Mouse (Mus musculus): ENCODE measurements at regions not wholly inside any gene's neighbourhood (a gene's known extent, or its start where the extent isn't known, plus 50 kb on each side); places are given as distances from the start of the nearest gene placed in this dataset.

GRCm38 (mm10) chr4:17629367-17629766 lies 1975.9 kb upstream of the Gm12353 start:
- TF ChIP-seq CTCF (IDR thresholded peaks at IDR 0.05) = no peak
- Histone ChIP-seq H3K36me3 (ENCODE audit: insufficient read depth, low read length) (no peaks in the 10 kb centered on the region), H3K4me1 (ENCODE audit: insufficient read depth, low read length) (no peaks in the 10 kb centered on the region), H3K4me2 (ENCODE audit: low read depth, low read length, poor library complexity, severe bottlenecking) (no peak overlapping the region), H3K27me3 (ENCODE audit: insufficient read depth, low read length) (no peaks in the 10 kb centered on the region), H3K9me3 (ENCODE audit: low read length) (no peaks in the 10 kb centered on the region), H3K27ac (ENCODE audit: low read depth, low read length) (no peak overlapping the region), H3K4me3 (ENCODE audit: low read depth, low read length) (no peak overlapping the region), H3K9ac (replicated peaks; ENCODE audit: low read length, poor library complexity, severe bottlenecking) (no peak overlapping the region)
- ATAC-seq (ENCODE audit: low FRiP score) = no peak
- DNase-seq (ENCODE audit: low spot score) = no peak
- 61% methylated on average over 1 of the region's 1 CpGs for WGBS

- Histone ChIP-seq H3K27ac (ENCODE audit: low read depth, low read length) (no peak overlapping the region), H3K4me2 (ENCODE audit: low read depth, low read length, poor library complexity, severe bottlenecking) (no peak overlapping the region), H3K4me3 (ENCODE audit: low read depth, low read length) (no peak overlapping the region), H3K36me3 (ENCODE audit: insufficient read depth, low read length) (no peaks in the 10 kb centered on the region), H3K9me3 (ENCODE audit: low read length) (no peaks in the 10 kb centered on the region), H3K4me1 (ENCODE audit: insufficient read depth, low read length) (no peaks in the 10 kb centered on the region), H3K27me3 (ENCODE audit: insufficient read depth, low read length) (no peaks in the 10 kb centered on the region), H3K9ac (replicated peaks; ENCODE audit: low read length, poor library complexity, severe bottlenecking) (no peak overlapping the region)
- ATAC-seq (ENCODE audit: low FRiP score) (peak; percentile 16; the same call in 1 of the 2 replicates), DNase-seq (ENCODE audit: low spot score) (peak; percentile 62)
- TF ChIP-seq CTCF (IDR thresholded peaks at IDR 0.05) = no peak
- 66% methylated on average over 5 of the region's 5 CpGs for WGBS
Measured at GRCm38 (mm10) chr4:17635549-17636530, 1969.4 kb upstream of the Gm12353 start.

- TF ChIP-seq CTCF (IDR thresholded peaks at IDR 0.05) = no peak
- Histone ChIP-seq H3K36me3 (ENCODE audit: insufficient read depth, low read length) (no peaks in the 10 kb centered on the region), H3K4me2 (ENCODE audit: low read depth, low read length, poor library complexity, severe bottlenecking) (no peak overlapping the region), H3K4me1 (ENCODE audit: insufficient read depth, low read length) (no peaks in the 10 kb centered on the region), H3K27ac (ENCODE audit: low read depth, low read length) (no peak overlapping the region), H3K27me3 (ENCODE audit: insufficient read depth, low read length) (no peaks in the 10 kb centered on the region), H3K9ac (replicated peaks; ENCODE audit: low read length, poor library complexity, severe bottlenecking) (no peak overlapping the region), H3K9me3 (ENCODE audit: low read length) (no peaks in the 10 kb centered on the region), H3K4me3 (ENCODE audit: low read depth, low read length) (no peak overlapping the region)
- no peak for DNase-seq (ENCODE audit: low spot score)
- no peak for ATAC-seq (ENCODE audit: low FRiP score)
Measured at GRCm38 (mm10) chr4:17646712-17647111, 1958.5 kb upstream of the Gm12353 start.

GRCm38 (mm10) chr4:17649350-17649749 lies 1955.9 kb upstream of the Gm12353 start:
- 97% methylated on average over 2 of the region's 2 CpGs for WGBS
- no peaks in the 10 kb centered on the region for H3K27me3 ChIP-seq (ENCODE audit: insufficient read depth, low read length)
- no peak for ATAC-seq (ENCODE audit: low FRiP score)
- no peaks in the 10 kb centered on the region for H3K36me3 ChIP-seq (ENCODE audit: insufficient read depth, low read length)
- H3K9ac ChIP-seq (replicated peaks; ENCODE audit: low read length, poor library complexity, severe bottlenecking) = no peak overlapping the region
- no peak overlapping the region for H3K27ac ChIP-seq (ENCODE audit: low read depth, low read length)
- TF ChIP-seq CTCF (IDR thresholded peaks at IDR 0.05) = no peak
- no peak overlapping the region for H3K4me3 ChIP-seq (ENCODE audit: low read depth, low read length)
- H3K4me2 ChIP-seq (ENCODE audit: low read depth, low read length, poor library complexity, severe bottlenecking) = no peak overlapping the region
- DNase-seq (ENCODE audit: low spot score) = no peak
- no peaks in the 10 kb centered on the region for H3K9me3 ChIP-seq (ENCODE audit: low read length)
- no peaks in the 10 kb centered on the region for H3K4me1 ChIP-seq (ENCODE audit: insufficient read depth, low read length)

- H3K27ac ChIP-seq (ENCODE audit: low read depth, low read length) = no peak overlapping the region
- H3K27me3 ChIP-seq (ENCODE audit: insufficient read depth, low read length) = no peaks in the 10 kb centered on the region
- DNase-seq (ENCODE audit: low spot score) = no peak
- TF ChIP-seq CTCF (IDR thresholded peaks at IDR 0.05) = no peak
- no peak overlapping the region for H3K9ac ChIP-seq (replicated peaks; ENCODE audit: low read length, poor library complexity, severe bottlenecking)
- no peaks in the 10 kb centered on the region for H3K4me1 ChIP-seq (ENCODE audit: insufficient read depth, low read length)
- no peaks in the 10 kb centered on the region for H3K9me3 ChIP-seq (ENCODE audit: low read length)
- no peaks in the 10 kb centered on the region for H3K36me3 ChIP-seq (ENCODE audit: insufficient read depth, low read length)
- no peak overlapping the region for H3K4me2 ChIP-seq (ENCODE audit: low read depth, low read length, poor library complexity, severe bottlenecking)
- no peak overlapping the region for H3K4me3 ChIP-seq (ENCODE audit: low read depth, low read length)
- ATAC-seq (ENCODE audit: low FRiP score) = no peak
Measured at GRCm38 (mm10) chr4:17653551-17653950, 1951.7 kb upstream of the Gm12353 start.

GRCm38 (mm10) chr4:17667267-17667850 lies 1937.9 kb upstream of the Gm12353 start:
- 95% methylated on average over 1 of the region's 1 CpGs for WGBS
- no peak for DNase-seq (ENCODE audit: low spot score)
- no peak overlapping the region for H3K4me2 ChIP-seq (ENCODE audit: low read depth, low read length, poor library complexity, severe bottlenecking)
- no peak for TF ChIP-seq CTCF (IDR thresholded peaks at IDR 0.05)
- H3K4me1 ChIP-seq (ENCODE audit: insufficient read depth, low read length) = no peaks in the 10 kb centered on the region
- no peak overlapping the region for H3K4me3 ChIP-seq (ENCODE audit: low read depth, low read length)
- no peak overlapping the region for H3K27ac ChIP-seq (ENCODE audit: low read depth, low read length)
- H3K27me3 ChIP-seq (ENCODE audit: insufficient read depth, low read length) = no peaks in the 10 kb centered on the region
- no peak for ATAC-seq (ENCODE audit: low FRiP score)
- no peaks in the 10 kb centered on the region for H3K36me3 ChIP-seq (ENCODE audit: insufficient read depth, low read length)
- H3K9me3 ChIP-seq (ENCODE audit: low read length) = no peaks in the 10 kb centered on the region
- no peak overlapping the region for H3K9ac ChIP-seq (replicated peaks; ENCODE audit: low read length, poor library complexity, severe bottlenecking)
